Mouse (Mus musculus): Measurements from ENCODE around the gene Ift27. TPM values are rescaled to one million over a fixed set of nuclear protein-coding genes. Genes with fewer than 3 reads are reported as not detected.

Ift27 gene
- total and polyA plus RNA-seq, 3 experiments, result 15.4 to 97.5 (median 15.7) TPM

- H3K4me1 ChIP-seq (ENCODE audit: insufficient read depth, low read depth, low read length), result no peaks in the 10 kb centered on the region
- no peaks in the 10 kb centered on the region for H3K27me3 ChIP-seq (ENCODE audit: insufficient read depth, low read length)
- DNase-seq (ENCODE audit: low spot score) (peak; percentile 61), ATAC-seq (ENCODE audit: extremely low read depth, insufficient number of reproducible peaks, low FRiP score, poor library complexity, severe bottlenecking) (no peak)
- H3K36me3 ChIP-seq (replicated peaks), result no peaks in the 10 kb centered on the region
- H3K9me3 ChIP-seq (replicated peaks), result peaks cover 10% of the 10 kb centered on the region
- H3K4me3 ChIP-seq (ENCODE audit: low read depth, low read length), result no peak within 1 kb of the TSS
- no peak for TF ChIP-seq POLR2AphosphoS5 (IDR thresholded peaks at IDR 0.05; ENCODE audit: insufficient replicate concordance, low read depth, low read length)
- TF ChIP-seq CTCF (IDR thresholded peaks at IDR 0.05; ENCODE audit: low read depth, low read length), result no peak
- no peak for TF ChIP-seq GATA1 (IDR thresholded peaks at IDR 0.05; ENCODE audit: borderline replicate concordance, low read length)
- TF ChIP-seq TAL1 (conservative IDR thresholded peaks at IDR 0.05; ENCODE audit: low read depth, low read length), result no peak
- no peak for TF ChIP-seq GATA2 (IDR thresholded peaks at IDR 0.05; ENCODE audit: borderline replicate concordance, low read depth, low read length)
Measured at GRCm38 (mm10) chr15:78119704-78120103, 54.2 kb downstream of the Ift27 start, which contains the start of gene Cacng2. Gene Cacng2, minus strand, starts transcription at chr15:78120028.

GRCm38 (mm10) chr15:78119248-78119647 is 54.7 kb downstream of the Ift27 start:
- Histone ChIP-seq H3K27me3 (ENCODE audit: insufficient read depth, low read length) (no peaks in the 10 kb centered on the region), H3K9me3 (replicated peaks) (peaks cover 10% of the 10 kb centered on the region), H3K4me3 (ENCODE audit: low read depth, low read length) (no peak overlapping the region), H3K4me1 (ENCODE audit: insufficient read depth, low read depth, low read length) (no peaks in the 10 kb centered on the region), H3K36me3 (replicated peaks) (no peaks in the 10 kb centered on the region)
- TF ChIP-seq POLR2AphosphoS5 (IDR thresholded peaks at IDR 0.05; ENCODE audit: insufficient replicate concordance, low read depth, low read length) (no peak), GATA1 (IDR thresholded peaks at IDR 0.05; ENCODE audit: borderline replicate concordance, low read length) (no peak), TAL1 (conservative IDR thresholded peaks at IDR 0.05; ENCODE audit: low read depth, low read length) (no peak), GATA2 (IDR thresholded peaks at IDR 0.05; ENCODE audit: borderline replicate concordance, low read depth, low read length) (no peak), CTCF (IDR thresholded peaks at IDR 0.05; ENCODE audit: low read depth, low read length) (no peak)
- DNase-seq (ENCODE audit: low spot score), result no peak
- ATAC-seq (ENCODE audit: extremely low read depth, insufficient number of reproducible peaks, low FRiP score, poor library complexity, severe bottlenecking), result no peak

DNA sequence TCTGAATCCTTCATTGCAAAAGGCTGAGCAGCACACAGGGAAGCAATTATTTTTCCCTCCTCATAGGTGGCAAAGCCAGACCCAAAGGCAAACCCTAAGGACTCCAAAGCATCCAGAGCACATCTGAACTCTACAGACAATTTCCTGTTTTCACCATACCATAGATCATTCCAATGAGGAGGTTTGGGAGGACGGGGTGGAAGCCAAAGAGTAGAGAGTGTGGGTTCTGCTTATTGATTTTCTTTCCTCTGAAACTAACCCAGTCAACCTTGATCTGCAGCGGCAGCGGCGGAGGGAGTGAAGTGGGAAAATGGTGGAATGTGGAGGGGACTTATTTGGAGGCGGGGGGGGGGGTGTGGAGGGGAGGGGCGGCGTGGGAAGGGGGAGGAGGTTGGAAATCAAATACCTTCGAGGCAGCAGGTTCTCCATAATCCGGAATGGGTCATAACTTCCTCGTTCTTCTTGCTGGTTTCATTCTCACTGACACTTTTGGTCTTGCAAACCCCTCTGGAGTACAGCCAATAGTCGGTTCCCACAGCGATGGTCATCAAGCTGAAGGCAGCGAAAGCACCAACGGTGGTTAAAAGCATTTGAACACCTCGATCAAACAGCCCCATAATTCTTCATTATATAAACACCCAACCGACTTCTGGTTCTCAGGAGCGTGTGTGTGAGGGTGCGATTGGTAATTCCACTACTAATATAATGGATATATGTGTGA is 55.5 kb downstream of the Ift27 start:
- Histone ChIP-seq H3K36me3 (replicated peaks) (no peaks in the 10 kb centered on the region), H3K4me3 (ENCODE audit: low read depth, low read length) (no peak overlapping the region), H3K4me1 (ENCODE audit: insufficient read depth, low read depth, low read length) (no peaks in the 10 kb centered on the region), H3K9me3 (replicated peaks) (peaks cover 10% of the 10 kb centered on the region), H3K27me3 (ENCODE audit: insufficient read depth, low read length) (no peaks in the 10 kb centered on the region)
- TF ChIP-seq GATA1 (IDR thresholded peaks at IDR 0.05; ENCODE audit: borderline replicate concordance, low read length), result no peak
- no peak for TF ChIP-seq CTCF (IDR thresholded peaks at IDR 0.05; ENCODE audit: low read depth, low read length)
- no peak for TF ChIP-seq GATA2 (IDR thresholded peaks at IDR 0.05; ENCODE audit: borderline replicate concordance, low read depth, low read length)
- no peak for ATAC-seq (ENCODE audit: extremely low read depth, insufficient number of reproducible peaks, low FRiP score, poor library complexity, severe bottlenecking)
- DNase-seq (ENCODE audit: low spot score), result no peak

DNA sequence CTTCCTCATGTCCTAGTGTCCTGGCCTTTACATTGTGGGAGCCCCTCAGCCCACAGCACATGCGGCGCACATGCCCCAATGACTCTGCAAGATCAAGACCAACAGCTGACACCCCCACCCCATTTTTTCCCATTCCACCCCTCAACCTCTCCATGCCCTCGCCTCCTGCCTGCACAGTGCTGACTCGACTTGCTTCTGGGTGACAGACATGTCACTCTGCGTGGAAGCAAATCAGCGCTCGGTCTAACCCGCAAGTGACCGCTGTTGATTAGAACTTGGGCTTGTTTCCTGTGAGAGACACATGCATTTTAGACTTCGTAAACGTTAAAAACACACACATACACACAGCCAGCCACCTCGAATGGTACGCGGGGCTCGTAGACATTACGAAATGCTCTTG is 56.2 kb downstream of the Ift27 start:
- H3K27me3 ChIP-seq (ENCODE audit: insufficient read depth, low read length), result no peaks in the 10 kb centered on the region
- TF ChIP-seq GATA1 (IDR thresholded peaks at IDR 0.05; ENCODE audit: borderline replicate concordance, low read length) (no peak), TAL1 (conservative IDR thresholded peaks at IDR 0.05; ENCODE audit: low read depth, low read length) (no peak), GATA2 (IDR thresholded peaks at IDR 0.05; ENCODE audit: borderline replicate concordance, low read depth, low read length) (no peak), CTCF (IDR thresholded peaks at IDR 0.05; ENCODE audit: low read depth, low read length) (no peak), POLR2AphosphoS5 (IDR thresholded peaks at IDR 0.05; ENCODE audit: insufficient replicate concordance, low read depth, low read length) (no peak)
- no peaks in the 10 kb centered on the region for H3K36me3 ChIP-seq (replicated peaks)
- DNase-seq (ENCODE audit: low spot score) (no peak), ATAC-seq (ENCODE audit: extremely low read depth, insufficient number of reproducible peaks, low FRiP score, poor library complexity, severe bottlenecking) (no peak)
- no peaks in the 10 kb centered on the region for H3K4me1 ChIP-seq (ENCODE audit: insufficient read depth, low read depth, low read length)
- peaks cover 10% of the 10 kb centered on the region for H3K9me3 ChIP-seq (replicated peaks)
- H3K4me3 ChIP-seq (ENCODE audit: low read depth, low read length), result no peak overlapping the region

- no peak overlapping the region for H3K4me3 ChIP-seq (ENCODE audit: low read depth, low read length)
- no peaks in the 10 kb centered on the region for H3K4me1 ChIP-seq (ENCODE audit: insufficient read depth, low read depth, low read length)
- no peak for TF ChIP-seq GATA1 (IDR thresholded peaks at IDR 0.05; ENCODE audit: borderline replicate concordance, low read length)
- no peak for TF ChIP-seq GATA2 (IDR thresholded peaks at IDR 0.05; ENCODE audit: borderline replicate concordance, low read depth, low read length)
- TF ChIP-seq CTCF (IDR thresholded peaks at IDR 0.05; ENCODE audit: low read depth, low read length), result no peak
- H3K27me3 ChIP-seq (ENCODE audit: insufficient read depth, low read length), result no peaks in the 10 kb centered on the region
- no peaks in the 10 kb centered on the region for H3K36me3 ChIP-seq (replicated peaks)
- ATAC-seq (ENCODE audit: extremely low read depth, insufficient number of reproducible peaks, low FRiP score, poor library complexity, severe bottlenecking), result no peak
- H3K9me3 ChIP-seq (replicated peaks), result peaks cover 10% of the 10 kb centered on the region
- no peak for DNase-seq (ENCODE audit: low spot score)
Measured at GRCm38 (mm10) chr15:78116936-78117335, 57.0 kb downstream of the Ift27 start.

DNA sequence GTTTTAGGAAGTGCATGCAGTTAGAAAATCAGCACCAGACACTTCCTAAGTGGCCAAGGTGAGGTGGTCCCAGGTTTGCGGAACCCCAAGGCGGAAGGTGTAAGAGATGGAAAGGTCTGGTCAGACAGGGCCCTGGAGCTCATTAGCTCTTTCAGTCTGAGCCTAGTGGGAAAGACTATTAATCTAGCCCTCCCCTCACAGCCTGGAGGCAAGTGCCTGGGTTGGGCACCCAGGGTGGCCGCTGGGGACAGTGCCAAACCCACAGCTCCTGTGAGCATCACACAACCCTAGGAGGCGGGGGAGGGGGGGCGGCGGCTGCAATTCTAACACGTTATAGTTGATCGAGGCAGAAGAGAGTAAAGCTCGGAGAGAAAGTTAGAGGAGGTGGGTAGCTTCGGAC is 57.7 kb downstream of the Ift27 start:
- Histone ChIP-seq H3K4me3 (ENCODE audit: low read depth, low read length) (no peak overlapping the region), H3K9me3 (replicated peaks) (peaks cover 10% of the 10 kb centered on the region), H3K27me3 (ENCODE audit: insufficient read depth, low read length) (no peaks in the 10 kb centered on the region), H3K4me1 (ENCODE audit: insufficient read depth, low read depth, low read length) (no peaks in the 10 kb centered on the region), H3K36me3 (replicated peaks) (no peaks in the 10 kb centered on the region)
- TF ChIP-seq TAL1 (conservative IDR thresholded peaks at IDR 0.05; ENCODE audit: low read depth, low read length), result no peak
- TF ChIP-seq POLR2AphosphoS5 (IDR thresholded peaks at IDR 0.05; ENCODE audit: insufficient replicate concordance, low read depth, low read length), result no peak
- TF ChIP-seq GATA2 (IDR thresholded peaks at IDR 0.05; ENCODE audit: borderline replicate concordance, low read depth, low read length), result no peak
- no peak for TF ChIP-seq CTCF (IDR thresholded peaks at IDR 0.05; ENCODE audit: low read depth, low read length)
- TF ChIP-seq GATA1 (IDR thresholded peaks at IDR 0.05; ENCODE audit: borderline replicate concordance, low read length), result no peak
- ATAC-seq (ENCODE audit: extremely low read depth, insufficient number of reproducible peaks, low FRiP score, poor library complexity, severe bottlenecking) (no peak), DNase-seq (ENCODE audit: low spot score) (no peak)

Other genes with a start within 250 kb of the Ift27 start
- 209 and 211 TPM in 2 replicates for gene Txn2, start 245.1 kb downstream of the Ift27 start, total RNA-seq (2014; fragmentation: Nextera tagmentation)
- 53.8 and 62.8 TPM in 2 replicates for gene Txn2, start 245.1 kb downstream of the Ift27 start, total RNA-seq (2017)
- gene Txn2, start 245.1 kb downstream of the Ift27 start, polyA plus RNA-seq (2012), result 283 and 349 TPM in 2 replicates
- 0.24 TPM in 1 of 2 replicates, not detected in the other for gene Foxred2, start 217.4 kb downstream of the Ift27 start, total RNA-seq (2014; fragmentation: Nextera tagmentation)
- gene Foxred2, start 217.4 kb downstream of the Ift27 start, total RNA-seq (2017), result 0.27 and 0.29 TPM in 2 replicates
- gene Foxred2, start 217.4 kb downstream of the Ift27 start, polyA plus RNA-seq (2012), result 0.01 and 0.02 TPM in 2 replicates
- 632 and 643 TPM in 2 replicates for gene Eif3d, start 203.3 kb downstream of the Ift27 start, total RNA-seq (2014; fragmentation: Nextera tagmentation)
- gene Eif3d, start 203.3 kb downstream of the Ift27 start, total RNA-seq (2017), result 279 and 298 TPM in 2 replicates
- 61.9 and 65.1 TPM in 2 replicates for gene Eif3d, start 203.3 kb downstream of the Ift27 start, polyA plus RNA-seq (2012)
- not detected in 2 replicates for gene Cacng2, start 54.1 kb downstream of the Ift27 start, total RNA-seq (2014; fragmentation: Nextera tagmentation)
- under 0.01 and 0.05 TPM in 2 replicates for gene Cacng2, start 54.1 kb downstream of the Ift27 start, total RNA-seq (2017)
- not detected in 2 replicates for gene Cacng2, start 54.1 kb downstream of the Ift27 start, polyA plus RNA-seq (2012)
- not detected in 2 replicates for gene Pvalb, start 32.3 kb upstream of the Ift27 start, total RNA-seq (2014; fragmentation: Nextera tagmentation)
- gene Pvalb, start 32.3 kb upstream of the Ift27 start, total RNA-seq (2017), result not detected in 2 replicates
- gene Pvalb, start 32.3 kb upstream of the Ift27 start, polyA plus RNA-seq (2012), result not detected in 2 replicates
- gene Ncf4, start 70.7 kb upstream of the Ift27 start, total RNA-seq (2014; fragmentation: Nextera tagmentation), result 16.1 and 19.0 TPM in 2 replicates
- gene Ncf4, start 70.7 kb upstream of the Ift27 start, total RNA-seq (2017), result 64.1 and 67.1 TPM in 2 replicates
- gene Ncf4, start 70.7 kb upstream of the Ift27 start, polyA plus RNA-seq (2012), result 3.2 and 4.5 TPM in 2 replicates
- gene Csf2rb2, start 131.6 kb upstream of the Ift27 start, total RNA-seq (2014; fragmentation: Nextera tagmentation), result 41.4 and 46.8 TPM in 2 replicates
- gene Csf2rb2, start 131.6 kb upstream of the Ift27 start, total RNA-seq (2017), result 41.9 and 42.1 TPM in 2 replicates
- 15.4 and 17.3 TPM in 2 replicates for gene Csf2rb2, start 131.6 kb upstream of the Ift27 start, polyA plus RNA-seq (2012)
- 219 and 232 TPM in 2 replicates for gene Csf2rb, start 151.6 kb upstream of the Ift27 start, total RNA-seq (2014; fragmentation: Nextera tagmentation)
- 155 and 178 TPM in 2 replicates for gene Csf2rb, start 151.6 kb upstream of the Ift27 start, total RNA-seq (2017)
- 67.0 and 145 TPM in 2 replicates for gene Csf2rb, start 151.6 kb upstream of the Ift27 start, polyA plus RNA-seq (2012)
- not detected in 2 replicates for gene Tex33, start 221.8 kb upstream of the Ift27 start, total RNA-seq (2014; fragmentation: Nextera tagmentation)
- 0.49 TPM in 1 of 2 replicates, not detected in the other for gene Tex33, start 221.8 kb upstream of the Ift27 start, total RNA-seq (2017)
- not detected in 2 replicates for gene Tex33, start 221.8 kb upstream of the Ift27 start, polyA plus RNA-seq (2012)
- gene Tst, start 231.8 kb upstream of the Ift27 start, total RNA-seq (2014; fragmentation: Nextera tagmentation), result 3.6 and 4.3 TPM in 2 replicates
- 0.93 and 1.3 TPM in 2 replicates for gene Tst, start 231.8 kb upstream of the Ift27 start, total RNA-seq (2017)
- 1.7 and 1.8 TPM in 2 replicates for gene Tst, start 231.8 kb upstream of the Ift27 start, polyA plus RNA-seq (2012)
- gene Mpst, start 232.3 kb upstream of the Ift27 start, total RNA-seq (2014; fragmentation: Nextera tagmentation), result 7.3 and 19.9 TPM in 2 replicates
- gene Mpst, start 232.3 kb upstream of the Ift27 start, total RNA-seq (2017), result 20.2 and 22.7 TPM in 2 replicates
- gene Mpst, start 232.3 kb upstream of the Ift27 start, polyA plus RNA-seq (2012), result 101 and 115 TPM in 2 replicates

All from G1E (cell line).